Mouse (Mus musculus) myocyte (in vitro differentiated cells): Measurements from ENCODE around the gene Onecut3. TPM values are rescaled to one million over a fixed set of nuclear protein-coding genes. Genes with fewer than 3 reads are reported as not detected.

ENCODE experiments used
- H3K27me3 ChIP-seq: one replicate; pipeline ENCODE4 v1.6.1; 2011; ENCODE audit not compliant: control insufficient read depth, insufficient read depth, insufficient read length
- H3K36me3 ChIP-seq: one replicate; pipeline ENCODE4 v1.6.1; 2011; ENCODE audit not compliant: control insufficient read depth, insufficient read depth
- H3K4me2 ChIP-seq: one replicate; pipeline ENCODE4 v1.6.1; 2011; ENCODE audit warnings: low read depth, control low read depth
- H3K4me3 ChIP-seq: one replicate; pipeline ENCODE4 v1.5.1; 2011; ENCODE audit warnings: mild to moderate bottlenecking, control low read depth, moderate library complexity
- H3K79me2 ChIP-seq: one replicate; pipeline ENCODE4 v1.6.1; 2011; ENCODE audit not compliant: control insufficient read depth, insufficient read depth
- H3ac ChIP-seq: one replicate; pipeline ENCODE4 v1.6.1; 2011; ENCODE audit not compliant: control insufficient read depth, insufficient read length
- CEBPB ChIP-seq: IDR thresholded peaks from 2 replicates; pipeline ENCODE4 v1.6.1; 2011; ENCODE audit warnings: mild to moderate bottlenecking, moderate library complexity; ENCODE audit not compliant: poor library complexity, insufficient read depth, severe bottlenecking
- E2F4 ChIP-seq: IDR thresholded peaks from one replicate; pipeline ENCODE4 v1.6.1; 2011; ENCODE audit warnings: mild to moderate bottlenecking, control low read depth, moderate library complexity; ENCODE audit not compliant: insufficient read depth
- MAX ChIP-seq: IDR thresholded peaks from one replicate; pipeline ENCODE4 v1.6.1; 2011; ENCODE audit warnings: low read depth, mild to moderate bottlenecking, control low read depth
- MYOD1 ChIP-seq, 3 experiments: IDR thresholded peaks; one replicate each; pipeline ENCODE4 v1.6.1; 2011; ENCODE audit warnings: control low read depth in 2 of 3, low read depth in 2 of 3, mild to moderate bottlenecking in 2 of 3, moderate library complexity in 1 of 3; ENCODE audit not compliant: insufficient read length in 2 of 3, control insufficient read depth in 1 of 3
- MYOG ChIP-seq, 3 experiments: IDR thresholded peaks; one replicate each; pipeline ENCODE4 v1.6.1; 2011; ENCODE audit warnings: control low read depth in 2 of 3, low read depth in 2 of 3, mild to moderate bottlenecking in 2 of 3; ENCODE audit not compliant: insufficient read length in 2 of 3, control insufficient read depth in 1 of 3, insufficient read depth in 1 of 3
- POLR2A ChIP-seq: IDR thresholded peaks from one replicate; pipeline ENCODE4 v1.6.1; 2011; ENCODE audit warnings: low read depth, mild to moderate bottlenecking, control low read depth, moderate library complexity; ENCODE audit not compliant: insufficient read length
- POLR2AphosphoS2 ChIP-seq: IDR thresholded peaks from one replicate; pipeline ENCODE4 v1.6.1; 2011; ENCODE audit warnings: low read depth, control low read depth; ENCODE audit not compliant: insufficient read length
- REST ChIP-seq: IDR thresholded peaks from one replicate; pipeline ENCODE4 v1.6.1; 2011; ENCODE audit warnings: mild to moderate bottlenecking, control low read depth, moderate library complexity; ENCODE audit not compliant: insufficient read depth, insufficient read length
- SRF ChIP-seq: IDR thresholded peaks from one replicate; pipeline ENCODE4 v1.6.1; 2011; ENCODE audit warnings: low read depth; ENCODE audit not compliant: control insufficient read depth, insufficient read length
- TCF12 ChIP-seq: IDR thresholded peaks from one replicate; pipeline ENCODE4 v1.6.1; 2011; ENCODE audit warnings: mild to moderate bottlenecking, control low read depth; ENCODE audit not compliant: poor library complexity, insufficient read depth, severe bottlenecking
- TCF3 ChIP-seq: IDR thresholded peaks from one replicate; pipeline ENCODE4 v1.6.1; 2011; ENCODE audit warnings: low read depth, control low read depth; ENCODE audit not compliant: insufficient read length
- USF1 ChIP-seq: IDR thresholded peaks from one replicate; pipeline ENCODE4 v1.6.1; 2011; ENCODE audit warnings: low read depth, mild to moderate bottlenecking, control low read depth, moderate library complexity
- polyA plus RNA-seq: library from polyadenylated mRNA; unstranded; fragments of >200 nt; fragmentation: generic; extraction: Trizol; gene quantifications from one replicate; pipeline ENCODE4 v1.2.1, GENCODE M21; 2012; ENCODE audit warnings: missing spikeins

The Onecut3 gene
- polyA plus RNA-seq, 1 experiment: not detected

- H3K4me3 ChIP-seq: no peak overlapping the region
- H3K36me3 ChIP-seq: no peaks in the 10 kb centered on the region
- no peak for TF ChIP-seq POLR2A
- no peak for TF ChIP-seq E2F4
- TF ChIP-seq MAX: no peak
- no peak overlapping the region for H3ac ChIP-seq
- H3K79me2 ChIP-seq: no peaks in the 10 kb centered on the region
- peaks cover 22% of the 10 kb centered on the region for H3K27me3 ChIP-seq
- H3K4me2 ChIP-seq: no peak overlapping the region
These were observed 11.6 kb downstream of the Onecut3 start for GRCm38 (mm10) chr10:80506222-80506621.

- TF ChIP-seq CEBPB (no peak), MYOG (IDR thresholded peaks at IDR 0.05; ENCODE audit: control insufficient read depth in 1 of 3, insufficient read depth in 1 of 3, insufficient read length in 2 of 3, low read depth in 2 of 3) (peak in 1 of 3 experiments; percentile 33), POLR2A (no peak), MYOD1 (IDR thresholded peaks at IDR 0.05; ENCODE audit: control insufficient read depth in 1 of 3, insufficient read length in 2 of 3, low read depth in 2 of 3) (peak in 2 of 3 experiments; percentile 28 to 63)
- H3K4me2 ChIP-seq: peak overlapping the region; percentile 99
- no peaks in the 10 kb centered on the region for H3K36me3 ChIP-seq
- H3ac ChIP-seq: no peak overlapping the region
- H3K79me2 ChIP-seq: no peaks in the 10 kb centered on the region
- H3K27me3 ChIP-seq: peaks cover 26% of the 10 kb centered on the region
- peak overlapping the region; percentile 17 for H3K4me3 ChIP-seq
These were observed 15.0 kb downstream of the Onecut3 start for GRCm38 (mm10) chr10:80509412-80510272.

GRCm38 (mm10) chr10:80510273-80510660, 15.6 kb downstream of the Onecut3 start:
- Histone ChIP-seq H3K4me3 (peak overlapping the region; percentile 17), H3ac (no peak overlapping the region), H3K36me3 (no peaks in the 10 kb centered on the region), H3K79me2 (no peaks in the 10 kb centered on the region), H3K27me3 (peaks cover 29% of the 10 kb centered on the region), H3K4me2 (peak overlapping the region; percentile 99)
- TF ChIP-seq SRF: no peak
- no peak for TF ChIP-seq POLR2A
- TF ChIP-seq CEBPB: no peak
- no peak for TF ChIP-seq USF1
- TF ChIP-seq TCF3: no peak
- TF ChIP-seq E2F4: no peak
- no peak for TF ChIP-seq MAX
- no peak for TF ChIP-seq TCF12
- TF ChIP-seq REST: no peak
- TF ChIP-seq POLR2AphosphoS2: no peak

DNA sequence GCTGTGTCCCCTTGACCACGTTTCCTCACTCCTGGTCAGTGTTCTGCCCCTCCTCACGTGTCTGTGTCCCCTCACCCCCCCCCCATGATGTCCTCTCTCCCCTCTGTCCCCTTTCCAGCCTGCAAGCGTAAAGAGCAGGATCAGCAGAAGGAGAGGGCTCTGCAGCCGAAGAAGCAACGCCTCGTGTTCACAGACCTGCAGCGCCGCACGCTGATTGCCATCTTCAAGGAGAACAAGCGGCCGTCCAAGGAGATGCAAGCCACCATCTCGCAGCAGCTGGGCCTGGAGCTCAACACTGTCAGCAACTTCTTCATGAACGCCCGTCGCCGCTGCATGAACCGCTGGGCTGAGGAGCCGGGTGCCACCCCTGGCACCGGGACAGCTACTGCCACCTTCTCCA, 19.1 kb downstream of the Onecut3 start:
- Histone ChIP-seq H3K27me3 (peaks cover 36% of the 10 kb centered on the region), H3K4me3 (no peak overlapping the region), H3K79me2 (no peaks in the 10 kb centered on the region), H3K4me2 (no peak overlapping the region), H3K36me3 (no peaks in the 10 kb centered on the region), H3ac (no peak overlapping the region)
- no peak for TF ChIP-seq SRF
- no peak for TF ChIP-seq E2F4
- TF ChIP-seq POLR2A: no peak
- no peak for TF ChIP-seq REST
- no peak for TF ChIP-seq CEBPB
- TF ChIP-seq USF1: no peak
- TF ChIP-seq MYOD1 (IDR thresholded peaks at IDR 0.05; ENCODE audit: control insufficient read depth in 1 of 3, insufficient read length in 2 of 3, low read depth in 2 of 3): no peak
- no peak for TF ChIP-seq POLR2AphosphoS2
- TF ChIP-seq TCF12: no peak
- TF ChIP-seq TCF3: no peak

GRCm38 (mm10) chr10:80519287-80519686, 24.7 kb downstream of the Onecut3 start:
- Histone ChIP-seq H3K4me2 (no peak overlapping the region), H3K4me3 (no peak overlapping the region), H3K79me2 (no peaks in the 10 kb centered on the region), H3K36me3 (no peaks in the 10 kb centered on the region), H3ac (no peak overlapping the region), H3K27me3 (peaks cover 34% of the 10 kb centered on the region)
- no peak for TF ChIP-seq MYOD1 (IDR thresholded peaks at IDR 0.05; ENCODE audit: control insufficient read depth in 1 of 3, insufficient read length in 2 of 3, low read depth in 2 of 3)
